Mouse (Mus musculus) cerebellum, adult 2 months (tissue): ENCODE results near the gene Hhipl1. TPM values are rescaled to one million over a fixed set of nuclear protein-coding genes. Genes with fewer than 3 reads are reported as not detected.

Experiments
- DNase-seq, 2 experiments: peaks; one replicate each; pipeline ENCODE4 v3.0.0; 2021
- H3K27ac ChIP-seq: fragments of 200-500 bp; 2 replicates; pipeline ENCODE4 v1.5.1; 2012; ENCODE audit warnings: low read length, control low read depth, inconsistent platforms; ENCODE audit not compliant: insufficient read depth
- H3K27me3 ChIP-seq: fragments of 200-500 bp; 2 replicates; pipeline ENCODE4 v1.6.1; 2012; ENCODE audit warnings: inconsistent platforms, mild to moderate bottlenecking, low read length, moderate library complexity; ENCODE audit not compliant: control insufficient read depth, insufficient read depth
- H3K4me1 ChIP-seq: fragments of 200-500 bp; 2 replicates; pipeline ENCODE4 v1.6.1; 2011; ENCODE audit warnings: low read length; ENCODE audit not compliant: control insufficient read depth, insufficient read depth
- H3K4me3 ChIP-seq: fragments of 200-500 bp; replicated peaks from 2 replicates; pipeline ENCODE3; 2011; ENCODE audit warnings: mild to moderate bottlenecking, low read depth, low read length, control low read depth; ENCODE audit not compliant: insufficient read depth
- CTCF ChIP-seq: fragments of 200-500 bp; IDR thresholded peaks from 2 replicates; pipeline ENCODE4 v1.5.1; 2011; ENCODE audit warnings: low read depth, mild to moderate bottlenecking, control low read depth, low read length, moderate library complexity, borderline replicate concordance; ENCODE audit not compliant: insufficient read depth
- POLR2A ChIP-seq: fragments of 200-500 bp; IDR thresholded peaks from 2 replicates; pipeline ENCODE4 v1.6.1; 2011; ENCODE audit warnings: low read length, control low read depth, borderline replicate concordance; ENCODE audit not compliant: insufficient read depth
- WGBS: fragments of 180-500 bp; shearing (Covaris S2); methylation state at CpG from one replicate; pipeline ENCODE4 v1.1.7; 2018; 5-methylcytosine and 5-hydroxymethylcytosine counted together
- polyA plus RNA-seq: library from polyadenylated mRNA; depleted of rRNA; stranded (reverse); fragments of >200 nt; gene quantifications from 2 replicates; pipeline ENCODE4 v1.2.3, GENCODE M21; 2012

Hhipl1 gene
- polyA plus RNA-seq, 1 experiment: 4.8 TPM

GRCm38 (mm10) chr12:108274661-108275507 lies 31.2 kb upstream of the Hhipl1 start, which contains the start of gene Ccdc85c:
Ccdc85c (minus strand) TSS chr12:108275425.
- under 1% methylated on average over 65 of the region's 120 CpGs for WGBS
- peaks cover 21% of the 10 kb centered on the region for H3K4me1 ChIP-seq

GRCm38 (mm10) chr12:108275508-108275890 lies 30.6 kb upstream of the Hhipl1 start:
- peak; percentile 98 to 99 for DNase-seq
- TF ChIP-seq CTCF (no peak), POLR2A (peak; percentile 68; the same call in 1 of the 2 replicates)
- H3K4me3 ChIP-seq: peak overlapping the region; percentile 87
- no peaks in the 10 kb centered on the region for H3K27me3 ChIP-seq
- peak overlapping the region; percentile 76 for H3K27ac ChIP-seq
- WGBS: 0% methylated on average over 31 of the region's 37 CpGs
- H3K4me1 ChIP-seq: peaks cover 19% of the 10 kb centered on the region

More at GRCm38 (mm10) chr12:108274661-108275507, 31.2 kb upstream of the Hhipl1 start, which contains the start of gene Ccdc85c:
- DNase-seq: peak; percentile 68 to 74
- peak within 1 kb of the TSS; percentile 87 for H3K4me3 ChIP-seq
- H3K27ac ChIP-seq: peak within 1 kb of the TSS; percentile 76
- no peak for TF ChIP-seq CTCF
- 0 out of 2 replicates have a peak, but pooled peaks have one; percentile 33 for TF ChIP-seq POLR2A
- H3K27me3 ChIP-seq: no peaks in the 10 kb centered on the region

GRCm38 (mm10) chr12:108275920-108276822 lies 29.9 kb upstream of the Hhipl1 start:
- WGBS: under 1% methylated on average over 47 of the region's 47 CpGs
- H3K4me3 ChIP-seq: peak overlapping the region; percentile 87
- H3K4me1 ChIP-seq: peaks cover 15% of the 10 kb centered on the region
- DNase-seq: peak; percentile 71 to 79
- TF ChIP-seq CTCF (no peak), POLR2A (peak; percentile 22; the same call in 1 of the 2 replicates)
- H3K27ac ChIP-seq: peak overlapping the region; percentile 76
- H3K27me3 ChIP-seq: no peaks in the 10 kb centered on the region

GRCm38 (mm10) chr12:108277341-108277841 lies 28.7 kb upstream of the Hhipl1 start:
- peak; percentile 36 to 48 for DNase-seq
- 15% methylated on average over 12 of the region's 12 CpGs for WGBS

GRCm38 (mm10) chr12:108278221-108278918 lies 27.7 kb upstream of the Hhipl1 start:
- peak; percentile 24 for DNase-seq
- 54% methylated on average over 15 of the region's 15 CpGs for WGBS
- H3K27ac ChIP-seq: no peak overlapping the region
- no peak overlapping the region for H3K4me3 ChIP-seq
- peaks cover 6% of the 10 kb centered on the region for H3K4me1 ChIP-seq
- TF ChIP-seq POLR2A: no peak
- TF ChIP-seq CTCF: no peak
- no peaks in the 10 kb centered on the region for H3K27me3 ChIP-seq

More at GRCm38 (mm10) chr12:108277341-108277841, 28.7 kb upstream of the Hhipl1 start:
- Histone ChIP-seq H3K4me1 (peaks cover 6% of the 10 kb centered on the region), H3K27me3 (no peaks in the 10 kb centered on the region), H3K27ac (no peak overlapping the region), H3K4me3 (peak overlapping the region; percentile 28)
- TF ChIP-seq POLR2A (no peak), CTCF (no peak)

- TF ChIP-seq POLR2A: no peak
- no peak for TF ChIP-seq CTCF
- no peaks in the 10 kb centered on the region for H3K27me3 ChIP-seq
- peaks cover 10% of the 10 kb centered on the region for H3K4me1 ChIP-seq
- H3K27ac ChIP-seq: no peak overlapping the region
- no peak overlapping the region for H3K4me3 ChIP-seq
- WGBS: 71% methylated on average over 14 of the region's 14 CpGs
- no peak for DNase-seq
Measured at GRCm38 (mm10) chr12:108284455-108285224, 21.4 kb upstream of the Hhipl1 start.
